Mouse (Mus musculus): ENCODE measurements at regions not wholly inside any gene's neighbourhood (a gene's known extent, or its start where the extent isn't known, plus 50 kb on each side); places are given as distances from the start of the nearest gene placed in this dataset.

- Histone ChIP-seq H3K27me3 (ENCODE audit: control insufficient read depth in 1 of 2, insufficient read depth in 2 of 2, low read length in 2 of 2) (no peaks in the 10 kb centered on the region), H3K36me3 (ENCODE audit: control insufficient read depth in 1 of 2, insufficient read depth in 2 of 2, low read length in 2 of 2) (no peaks in the 10 kb centered on the region), H3K4me3 (ENCODE audit: control insufficient read depth in 1 of 2, insufficient read depth in 1 of 2, low read depth in 2 of 2, low read length in 2 of 2) (no peak overlapping the region), H3K27ac (ENCODE audit: control insufficient read depth, low read depth, low read length) (no peak overlapping the region), H3K79me2 (ENCODE audit: control insufficient read depth, insufficient read depth, low read length, poor library complexity) (no peaks in the 10 kb centered on the region), H3K4me1 (ENCODE audit: control insufficient read depth in 1 of 2, insufficient read depth in 2 of 2, low read length in 2 of 2) (no peaks in the 10 kb centered on the region), H3K9me3 (replicated peaks; ENCODE audit: insufficient read depth, low read length) (no peaks in the 10 kb centered on the region), H3K9ac (ENCODE audit: control insufficient read depth, low read depth, low read length, poor library complexity, severe bottlenecking) (no peak overlapping the region)
- DNase-seq (ENCODE audit: low read depth, low spot score), result no peak
- TF ChIP-seq KAT2A (conservative IDR thresholded peaks at IDR 0.05; ENCODE audit: low read depth, low read length), result no peak
- TF ChIP-seq GATA1 (IDR thresholded peaks at IDR 0.05; ENCODE audit: low read depth, low read length), result no peak
- no peak for TF ChIP-seq RCOR1 (IDR thresholded peaks at IDR 0.05; ENCODE audit: low read depth, low read length)
- no peak for TF ChIP-seq TBP (IDR thresholded peaks at IDR 0.05; ENCODE audit: low read depth, low read length)
- TF ChIP-seq MYB (IDR thresholded peaks at IDR 0.05; ENCODE audit: low read depth, low read length), result no peak
- TF ChIP-seq SMC3 (IDR thresholded peaks at IDR 0.05; ENCODE audit: low read depth, low read length), result no peak
- no peak for TF ChIP-seq TCF12 (IDR thresholded peaks at IDR 0.05; ENCODE audit: low read depth, low read length)
- TF ChIP-seq USF1 (IDR thresholded peaks at IDR 0.05; ENCODE audit: low read depth, low read length), result no peak
These were observed 203.0 kb upstream of the Tbx3 start for GRCm38 (mm10) chr5:119467346-119468085.

- no peak overlapping the region for H3K9ac ChIP-seq (ENCODE audit: control insufficient read depth, low read depth, low read length, poor library complexity, severe bottlenecking)
- no peak overlapping the region for H3K4me3 ChIP-seq (ENCODE audit: control insufficient read depth in 1 of 2, insufficient read depth in 1 of 2, low read depth in 2 of 2, low read length in 2 of 2)
- no peaks in the 10 kb centered on the region for H3K79me2 ChIP-seq (ENCODE audit: control insufficient read depth, insufficient read depth, low read length, poor library complexity)
- TF ChIP-seq CHD2 (IDR thresholded peaks at IDR 0.05; ENCODE audit: low read length) (no peak), MYC (IDR thresholded peaks at IDR 0.05; ENCODE audit: low read depth, low read length) (no peak), NRF1 (IDR thresholded peaks at IDR 0.05; ENCODE audit: insufficient read depth, low read depth, low read length, poor library complexity, severe bottlenecking) (no peak), EP300 (IDR thresholded peaks at IDR 0.05; ENCODE audit: low read depth in 1 of 2, low read length in 2 of 2) (no peak), TCF12 (IDR thresholded peaks at IDR 0.05; ENCODE audit: low read depth, low read length) (no peak), CHD1 (IDR thresholded peaks at IDR 0.05; ENCODE audit: low read depth, low read length) (no peak), TBP (IDR thresholded peaks at IDR 0.05; ENCODE audit: low read depth, low read length) (no peak)
- no peak overlapping the region for H3K27ac ChIP-seq (ENCODE audit: control insufficient read depth, low read depth, low read length)
- no peaks in the 10 kb centered on the region for H3K36me3 ChIP-seq (ENCODE audit: control insufficient read depth in 1 of 2, insufficient read depth in 2 of 2, low read length in 2 of 2)
- H3K9me3 ChIP-seq (replicated peaks; ENCODE audit: insufficient read depth, low read length), result no peaks in the 10 kb centered on the region
- no peaks in the 10 kb centered on the region for H3K27me3 ChIP-seq (ENCODE audit: control insufficient read depth in 1 of 2, insufficient read depth in 2 of 2, low read length in 2 of 2)
- no peaks in the 10 kb centered on the region for H3K4me1 ChIP-seq (ENCODE audit: control insufficient read depth in 1 of 2, insufficient read depth in 2 of 2, low read length in 2 of 2)
- DNase-seq (ENCODE audit: low read depth, low spot score), result no peak
These were observed 192.5 kb upstream of the Tbx3 start for GRCm38 (mm10) chr5:119477926-119478325.

- H3K36me3 ChIP-seq (ENCODE audit: control insufficient read depth in 1 of 2, insufficient read depth in 2 of 2, low read length in 2 of 2), result no peaks in the 10 kb centered on the region
- no peaks in the 10 kb centered on the region for H3K9me3 ChIP-seq (replicated peaks; ENCODE audit: insufficient read depth, low read length)
- TF ChIP-seq POLR2AphosphoS5 (IDR thresholded peaks at IDR 0.05; ENCODE audit: borderline replicate concordance, low read depth, low read length) (no peak), ELF1 (IDR thresholded peaks at IDR 0.05; ENCODE audit: low read depth, low read length) (no peak), TAL1 (IDR thresholded peaks at IDR 0.05; ENCODE audit: low read length) (no peak), USF2 (IDR thresholded peaks at IDR 0.05; ENCODE audit: borderline replicate concordance in 1 of 2, insufficient read depth in 1 of 2, low read depth in 1 of 2, low read length in 2 of 2) (no peak), ZNF384 (IDR thresholded peaks at IDR 0.05; ENCODE audit: low read depth, low read length) (no peak), CTCF (IDR thresholded peaks at IDR 0.05 in 2 of 3, conservative IDR thresholded peaks at IDR 0.05 in 1 of 3; ENCODE audit: control insufficient read depth in 1 of 3, insufficient read depth in 1 of 3, low read depth in 2 of 3, low read length in 3 of 3, poor library complexity in 1 of 3, severe bottlenecking in 1 of 3) (no peak)
- no peak overlapping the region for H3K9ac ChIP-seq (ENCODE audit: control insufficient read depth, low read depth, low read length, poor library complexity, severe bottlenecking)
- H3K27ac ChIP-seq (ENCODE audit: control insufficient read depth, low read depth, low read length), result no peak overlapping the region
- no peaks in the 10 kb centered on the region for H3K27me3 ChIP-seq (ENCODE audit: control insufficient read depth in 1 of 2, insufficient read depth in 2 of 2, low read length in 2 of 2)
- H3K4me1 ChIP-seq (ENCODE audit: control insufficient read depth in 1 of 2, insufficient read depth in 2 of 2, low read length in 2 of 2), result no peaks in the 10 kb centered on the region
- no peak for DNase-seq (ENCODE audit: low read depth, low spot score)
- no peaks in the 10 kb centered on the region for H3K79me2 ChIP-seq (ENCODE audit: control insufficient read depth, insufficient read depth, low read length, poor library complexity)
- H3K4me3 ChIP-seq (ENCODE audit: control insufficient read depth in 1 of 2, insufficient read depth in 1 of 2, low read depth in 2 of 2, low read length in 2 of 2), result no peak overlapping the region
These were observed 192.1 kb upstream of the Tbx3 start for GRCm38 (mm10) chr5:119478331-119478730.
